Mouse (Mus musculus) heart, adult 2 months (tissue): ENCODE measurements around the gene 9430097D07Rik. TPM values are rescaled to one million over a fixed set of nuclear protein-coding genes. Genes with fewer than 3 reads are reported as not detected.
A peak's percentile ranks its signal among the peaks of the same experiment; 100 is the strongest.

Source experiments
- DNase-seq, 2 experiments: peaks; one replicate each; pipeline ENCODE4 v3.0.0; 2021
- H3K27ac ChIP-seq: fragments of 200-600 bp; 2 replicates; pipeline ENCODE4 v1.8.1; 2022
- H3K27me3 ChIP-seq: fragments of 200-500 bp; 2 replicates; pipeline ENCODE4 v1.6.1; 2012; ENCODE audit warnings: mild to moderate bottlenecking, low read length, inconsistent platforms, mixed read lengths; ENCODE audit not compliant: control insufficient read depth, insufficient read depth
- H3K36me3 ChIP-seq: fragments of 200-500 bp; 2 replicates; pipeline ENCODE4 v1.6.1; 2012; ENCODE audit warnings: low read length, inconsistent platforms; ENCODE audit not compliant: control insufficient read depth, insufficient read depth
- H3K4me1 ChIP-seq: fragments of 200-500 bp; 2 replicates; pipeline ENCODE4 v1.6.1; 2011; ENCODE audit warnings: low read length; ENCODE audit not compliant: control insufficient read depth, insufficient read depth
- H3K4me3 ChIP-seq: fragments of 200-600 bp; 2 replicates; pipeline ENCODE4 v1.8.1; 2022
- H3K79me2 ChIP-seq: fragments of 200-500 bp; replicated peaks from 2 replicates; pipeline ENCODE4 v1.6.1; 2012; ENCODE audit warnings: mild to moderate bottlenecking, inconsistent platforms, low read length, moderate library complexity, mixed read lengths; ENCODE audit not compliant: control insufficient read depth, insufficient read depth
- H3K9ac ChIP-seq: fragments of 200-500 bp; 2 replicates; pipeline ENCODE4 v1.6.1; 2012; ENCODE audit warnings: low read depth, mild to moderate bottlenecking, control low read depth, inconsistent platforms, low read length, mixed read lengths
- CTCF ChIP-seq: fragments of 200-600 bp; IDR thresholded peaks from 2 replicates; pipeline ENCODE4 v1.8.1; 2022; ENCODE audit warnings: antibody characterized with exemption, mild to moderate bottlenecking, moderate library complexity
- EP300 ChIP-seq: fragments of 200-500 bp; IDR thresholded peaks from 2 replicates; pipeline ENCODE4 v1.6.1; 2011; ENCODE audit warnings: low read depth, low read length, control low read depth; ENCODE audit not compliant: insufficient read depth
- POLR2A ChIP-seq: fragments of 200-500 bp; IDR thresholded peaks from 2 replicates; pipeline ENCODE4 v1.6.1; 2011; ENCODE audit warnings: mild to moderate bottlenecking, low read depth, low read length, control low read depth; ENCODE audit not compliant: insufficient read depth
- WGBS: fragments of 180-500 bp; shearing (Covaris S2); methylation state at CpG from one replicate; pipeline ENCODE4 v1.1.7; 2018; 5-methylcytosine and 5-hydroxymethylcytosine counted together
- intact Hi-C: fragments of 180-260 bp; cut with DNase I; formaldehyde crosslinking; loops from one replicate; pipeline ENCODE4 v1.15.1; 2025
- polyA plus RNA-seq: library from polyadenylated mRNA; depleted of rRNA; stranded (reverse); fragments of >200 nt; gene quantifications from 2 replicates; pipeline ENCODE4 v1.2.3, GENCODE M21; 2012
- total RNA-seq, 2 experiments: library from RNA; stranded (reverse); gene quantifications; 2 replicates each; pipeline ENCODE4 v1.2.3; 2021

9430097D07Rik gene
- total and polyA plus RNA-seq, 3 experiments, result not detected

GRCm38 (mm10) chr2:32617601-32618000 is 42.1 kb upstream of the 9430097D07Rik start:
- H3K79me2 ChIP-seq, result peaks cover 2% of the 10 kb centered on the region; the same call in 1 of the 2 replicates
- H3K4me1 ChIP-seq, result peaks cover 19% of the 10 kb centered on the region
- intact Hi-C loops, result no loop called here
- no peaks in the 10 kb centered on the region for H3K27me3 ChIP-seq
- no peak for DNase-seq
- no peak for TF ChIP-seq POLR2A
- TF ChIP-seq CTCF, result peak; percentile 61
- 0 out of 2 replicates have a peak, but pooled peaks have one; percentile 24 for TF ChIP-seq EP300
- WGBS, result 96% methylated on average over 4 of the region's 4 CpGs
- no peak overlapping the region for H3K4me3 ChIP-seq
- peaks cover 11% of the 10 kb centered on the region for H3K36me3 ChIP-seq
- H3K9ac ChIP-seq, result no peak overlapping the region
- H3K27ac ChIP-seq, result no peak overlapping the region

- no peak overlapping the region for H3K27ac ChIP-seq
- no peaks in the 10 kb centered on the region for H3K27me3 ChIP-seq
- no peak for DNase-seq
- TF ChIP-seq EP300, result no peak
- no peak for TF ChIP-seq POLR2A
- no peak for TF ChIP-seq CTCF
- H3K36me3 ChIP-seq, result peaks cover 11% of the 10 kb centered on the region
- intact Hi-C loops, result no loop called here
- no peak overlapping the region for H3K9ac ChIP-seq
- no peak overlapping the region for H3K4me3 ChIP-seq
- 100% methylated on average over 1 of the region's 1 CpGs for WGBS
- H3K4me1 ChIP-seq, result peaks cover 19% of the 10 kb centered on the region
- peaks cover 2% of the 10 kb centered on the region; the same call in 1 of the 2 replicates for H3K79me2 ChIP-seq
Measured at GRCm38 (mm10) chr2:32617109-32617508, 41.6 kb upstream of the 9430097D07Rik start.

GRCm38 (mm10) chr2:32612274-32612673 is 36.8 kb upstream of the 9430097D07Rik start:
- H3K27me3 ChIP-seq, result no peaks in the 10 kb centered on the region
- H3K27ac ChIP-seq, result no peak overlapping the region
- H3K4me1 ChIP-seq, result peaks cover 5% of the 10 kb centered on the region
- 82% methylated on average over 26 of the region's 26 CpGs for WGBS
- DNase-seq, result no peak
- H3K79me2 ChIP-seq, result peaks cover 2% of the 10 kb centered on the region; the same call in 1 of the 2 replicates
- intact Hi-C loops, result loop anchor here (5.0 kb wide), 1 partner anchor 35 kb away; the partner anchor contains the start of gene 9430097D07Rik
- H3K4me3 ChIP-seq, result no peak overlapping the region
- TF ChIP-seq EP300 (no peak), CTCF (no peak), POLR2A (no peak)
- no peak overlapping the region for H3K9ac ChIP-seq
- H3K36me3 ChIP-seq, result no peaks in the 10 kb centered on the region

- WGBS, result 10% methylated on average over 23 of the region's 23 CpGs
- DNase-seq, result peak; percentile 75 to 78
- no peak overlapping the region; the same call in 1 of the 2 replicates for H3K9ac ChIP-seq
- H3K79me2 ChIP-seq, result peaks cover 2% of the 10 kb centered on the region; the same call in 1 of the 2 replicates
- peak overlapping the region; percentile 36 for H3K4me3 ChIP-seq
- intact Hi-C loops, result loop anchor here (5.0 kb wide), 1 partner anchor 33 kb away; the partner anchor contains the start of gene 9430097D07Rik
- no peaks in the 10 kb centered on the region for H3K27me3 ChIP-seq
- H3K4me1 ChIP-seq, result peaks cover 5% of the 10 kb centered on the region
- H3K36me3 ChIP-seq, result no peaks in the 10 kb centered on the region
- TF ChIP-seq CTCF, result peak; percentile 81
- no peak for TF ChIP-seq EP300
- TF ChIP-seq POLR2A, result peak; percentile 56; the same call in 1 of the 2 replicates
- peak overlapping the region; percentile 62 for H3K27ac ChIP-seq
Measured at GRCm38 (mm10) chr2:32610610-32611229, 35.2 kb upstream of the 9430097D07Rik start.

GRCm38 (mm10) chr2:32608778-32609435 is 33.4 kb upstream of the 9430097D07Rik start:
- 45% methylated on average over 18 of the region's 18 CpGs for WGBS

More at GRCm38 (mm10) chr2:32608778-32609435, 33.4 kb upstream of the 9430097D07Rik start:
- no peaks in the 10 kb centered on the region for H3K27me3 ChIP-seq
- no peaks in the 10 kb centered on the region for H3K79me2 ChIP-seq
- H3K27ac ChIP-seq, result peak overlapping the region; percentile 93
- peak in 1 of 2 experiments; percentile 53 for DNase-seq
- intact Hi-C loops, result no loop called here
- no peak for TF ChIP-seq POLR2A
- TF ChIP-seq EP300, result 0 out of 2 replicates have a peak, but pooled peaks have one; percentile 4
- H3K36me3 ChIP-seq, result no peaks in the 10 kb centered on the region
- H3K4me1 ChIP-seq, result peaks cover 5% of the 10 kb centered on the region
- H3K4me3 ChIP-seq, result peak overlapping the region; percentile 72
- H3K9ac ChIP-seq, result peak overlapping the region; percentile 61
